Mouse (Mus musculus) kidney, adult 2 months (tissue): ENCODE measurements at regions not wholly inside any gene's neighbourhood (a gene's known extent, or its start where the extent isn't known, plus 50 kb on each side); places are given as distances from the start of the nearest gene placed in this dataset.

Experiments used
- DNase-seq: peaks from one replicate; pipeline ENCODE4 v3.0.0; 2021
- H3K27ac ChIP-seq: fragments of 200-500 bp; 2 replicates; pipeline ENCODE4 v1.5.1; 2012; ENCODE audit warnings: low read depth, low read length, control low read depth, inconsistent platforms; ENCODE audit not compliant: insufficient read depth
- H3K27me3 ChIP-seq: fragments of 200-500 bp; replicated peaks from 2 replicates; pipeline ENCODE4 v1.6.1; 2012; ENCODE audit warnings: mild to moderate bottlenecking, moderate library complexity, low read length, inconsistent platforms; ENCODE audit not compliant: control insufficient read depth, insufficient read depth
- H3K36me3 ChIP-seq: fragments of 200-500 bp; 2 replicates; pipeline ENCODE4 v1.6.1; 2012; ENCODE audit warnings: mild to moderate bottlenecking, moderate library complexity, low read length, inconsistent platforms; ENCODE audit not compliant: control insufficient read depth, insufficient read depth
- H3K4me1 ChIP-seq: fragments of 200-500 bp; 2 replicates; pipeline ENCODE4 v1.6.1; 2011; ENCODE audit warnings: low read length; ENCODE audit not compliant: control insufficient read depth, insufficient read depth
- H3K4me3 ChIP-seq: fragments of 200-500 bp; 2 replicates; pipeline ENCODE4 v1.5.1; 2011; ENCODE audit warnings: mild to moderate bottlenecking, low read depth, low read length, control low read depth; ENCODE audit not compliant: insufficient read depth
- CTCF ChIP-seq: fragments of 200-500 bp; conservative IDR thresholded peaks from 2 replicates; pipeline ENCODE4 v1.5.1; 2011; ENCODE audit warnings: low read depth, mild to moderate bottlenecking, control low read depth, low read length, moderate library complexity, mixed read lengths; ENCODE audit not compliant: insufficient read depth, insufficient read length
- POLR2A ChIP-seq: fragments of 200-500 bp; IDR thresholded peaks from one replicate; pipeline ENCODE4 v1.6.1; 2011; ENCODE audit warnings: low read depth, low read length, control low read depth
- WGBS: fragments of 180-500 bp; shearing (Covaris S2); methylation state at CpG from one replicate; pipeline ENCODE4 v1.1.7; 2018; 5-methylcytosine and 5-hydroxymethylcytosine counted together

DNA sequence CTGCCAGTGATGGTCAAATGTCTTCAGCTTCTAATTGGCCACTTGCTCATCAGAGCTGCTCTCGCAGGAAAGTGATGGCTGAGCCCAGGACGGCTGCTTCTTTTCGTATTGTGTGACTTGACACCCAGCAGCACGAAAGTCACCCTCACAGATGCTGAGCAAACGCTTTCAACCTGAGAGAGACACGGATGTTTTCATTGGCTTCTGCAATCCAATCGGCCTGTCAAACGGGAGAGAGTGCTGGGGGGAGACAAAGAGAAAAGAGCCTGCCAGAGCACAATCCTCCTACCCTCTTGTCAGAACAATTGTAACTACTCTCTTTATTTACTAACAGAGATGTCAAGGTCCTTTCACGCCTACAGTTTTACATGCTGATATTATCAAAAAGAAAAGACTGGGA, 289.9 kb downstream of the Nsun3 start:
- no peaks in the 10 kb centered on the region for H3K36me3 ChIP-seq
- no peaks in the 10 kb centered on the region for H3K4me1 ChIP-seq
- no peaks in the 10 kb centered on the region; the same call in 1 of the 2 replicates for H3K27me3 ChIP-seq
- no peak for DNase-seq
- H3K27ac ChIP-seq: no peak overlapping the region
- no peak overlapping the region for H3K4me3 ChIP-seq
- 19% methylated on average over 9 of the region's 9 CpGs for WGBS
- TF ChIP-seq CTCF: no peak

- no peak for TF ChIP-seq POLR2A
- no peak for TF ChIP-seq CTCF
- Histone ChIP-seq H3K4me1 (no peaks in the 10 kb centered on the region), H3K36me3 (no peaks in the 10 kb centered on the region), H3K27me3 (no peaks in the 10 kb centered on the region), H3K27ac (no peak overlapping the region), H3K4me3 (no peak overlapping the region)
- 89% methylated on average over 2 of the region's 2 CpGs for WGBS
- no peak for DNase-seq
Observed at GRCm38 (mm10) chr16:62470133-62470532, 316.5 kb downstream of the Nsun3 start.

- no peaks in the 10 kb centered on the region for H3K4me1 ChIP-seq
- no peak for DNase-seq
- TF ChIP-seq POLR2A (no peak), CTCF (no peak)
- WGBS: 59% methylated on average over 3 of the region's 3 CpGs
- no peak overlapping the region for H3K4me3 ChIP-seq
- no peaks in the 10 kb centered on the region for H3K27me3 ChIP-seq
- no peak overlapping the region for H3K27ac ChIP-seq
- H3K36me3 ChIP-seq: no peaks in the 10 kb centered on the region
Observed at GRCm38 (mm10) chr16:62469286-62469685, 317.3 kb downstream of the Nsun3 start.

GRCm38 (mm10) chr16:62468846-62469245, 317.8 kb downstream of the Nsun3 start:
- no peak overlapping the region for H3K27ac ChIP-seq
- no peaks in the 10 kb centered on the region for H3K36me3 ChIP-seq
- TF ChIP-seq POLR2A: no peak
- TF ChIP-seq CTCF: no peak
- H3K4me3 ChIP-seq: no peak overlapping the region
- no peaks in the 10 kb centered on the region for H3K27me3 ChIP-seq
- 18% methylated on average over 3 of the region's 3 CpGs for WGBS
- no peaks in the 10 kb centered on the region for H3K4me1 ChIP-seq
- no peak for DNase-seq

DNA sequence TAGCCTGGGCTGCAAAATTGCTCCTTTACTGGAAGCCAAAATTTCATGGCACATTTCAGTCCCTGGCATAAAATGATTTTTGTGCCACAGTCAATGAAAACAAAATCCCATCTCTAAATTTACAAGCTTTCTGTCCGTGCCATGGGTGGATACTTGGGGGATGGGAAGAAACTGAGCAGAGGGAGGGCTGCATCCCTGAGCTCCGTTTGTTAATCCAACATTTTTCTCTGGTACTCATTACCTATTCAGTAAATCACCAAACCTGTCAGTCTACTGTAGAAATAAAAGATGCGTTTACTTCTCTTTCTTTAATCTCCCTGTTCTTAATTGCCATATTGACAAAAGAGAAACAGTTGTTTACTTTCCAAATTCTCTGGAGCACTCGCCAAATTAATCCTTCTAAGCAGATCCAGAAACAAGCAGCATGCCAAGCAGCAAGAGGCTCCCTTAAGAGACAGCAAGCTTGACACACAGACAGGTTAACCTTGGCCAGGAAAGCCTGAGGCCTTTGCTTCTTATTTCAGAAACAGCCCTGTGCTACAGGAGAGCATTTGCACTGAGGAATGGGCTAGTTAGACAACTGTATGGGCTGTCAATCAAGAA, 326.6 kb downstream of the Nsun3 start:
- WGBS: 31% methylated on average over 4 of the region's 4 CpGs

GRCm38 (mm10) chr16:62449735-62450134, 336.9 kb downstream of the Nsun3 start:
- Histone ChIP-seq H3K27me3 (no peaks in the 10 kb centered on the region; the same call in 1 of the 2 replicates), H3K36me3 (no peaks in the 10 kb centered on the region), H3K27ac (no peak overlapping the region), H3K4me3 (no peak overlapping the region), H3K4me1 (no peaks in the 10 kb centered on the region)
- DNase-seq: no peak
- WGBS: 91% methylated on average over 3 of the region's 3 CpGs
- no peak for TF ChIP-seq POLR2A
- no peak for TF ChIP-seq CTCF

More for the DNA sequence above, 326.6 kb downstream of the Nsun3 start:
- DNase-seq: no peak
- Histone ChIP-seq H3K36me3 (no peaks in the 10 kb centered on the region), H3K4me3 (no peak overlapping the region), H3K27me3 (no peaks in the 10 kb centered on the region), H3K27ac (no peak overlapping the region), H3K4me1 (no peaks in the 10 kb centered on the region)
- no peak for TF ChIP-seq CTCF
- no peak for TF ChIP-seq POLR2A

- Histone ChIP-seq H3K4me1 (no peaks in the 10 kb centered on the region), H3K27me3 (no peaks in the 10 kb centered on the region), H3K36me3 (no peaks in the 10 kb centered on the region), H3K27ac (no peak overlapping the region), H3K4me3 (no peak overlapping the region)
- no peak for TF ChIP-seq POLR2A
- no peak for TF ChIP-seq CTCF
- DNase-seq: no peak
- 75% methylated on average over 3 of the region's 3 CpGs for WGBS
Observed at GRCm38 (mm10) chr16:62447380-62447779, 339.2 kb downstream of the Nsun3 start.
